Mouse (Mus musculus): ENCODE measurements at regions not wholly inside any gene's neighbourhood (a gene's known extent, or its start where the extent isn't known, plus 50 kb on each side); places are given as distances from the start of the nearest gene placed in this dataset.

DNA sequence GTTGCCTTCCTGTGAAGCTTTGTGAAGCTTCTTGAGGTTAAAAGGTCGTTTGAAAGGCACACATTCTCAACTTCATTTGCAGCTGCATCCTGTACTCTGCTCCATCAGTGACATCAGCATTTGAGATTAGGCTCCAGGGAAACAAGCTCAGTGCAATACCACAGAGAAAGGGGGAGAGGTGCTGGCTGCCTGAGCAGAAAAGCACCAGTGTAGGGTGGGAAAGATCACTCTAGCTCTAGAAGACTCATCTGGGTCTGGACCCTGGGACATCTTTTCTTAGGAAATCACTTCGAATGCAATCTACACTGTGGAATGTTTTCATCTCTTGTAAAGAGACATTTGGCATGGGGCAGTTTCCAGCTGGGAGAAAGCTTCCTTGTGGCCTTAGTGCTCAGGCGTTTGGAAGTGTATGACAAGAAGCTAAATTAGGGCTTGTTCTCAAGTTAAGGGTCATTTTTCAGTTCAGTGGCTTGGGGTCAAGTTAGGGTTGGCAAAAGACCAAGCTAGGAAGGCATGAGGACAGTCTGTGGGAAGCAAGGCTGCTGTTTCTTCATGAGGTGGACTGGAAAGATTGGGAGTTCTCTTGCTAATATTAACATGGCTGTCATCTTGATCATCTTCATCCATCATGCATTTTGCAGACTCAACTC, 370.5 kb upstream of the Gm6657 start:
- TF ChIP-seq CTCF (IDR thresholded peaks at IDR 0.05; ENCODE audit: extremely low read depth, insufficient read depth, low read length) (no peak), POLR2A (IDR thresholded peaks at IDR 0.05; ENCODE audit: extremely low read depth, insufficient read depth, low read length) (no peak)
